Mouse (Mus musculus) cerebellum, adult 9-11 months (tissue): ENCODE data around the gene Ucp3.

Experiments used
- DNase-seq: peaks from one replicate; pipeline ENCODE4 v3.0.0; 2022

The Ucp3 gene

DNA sequence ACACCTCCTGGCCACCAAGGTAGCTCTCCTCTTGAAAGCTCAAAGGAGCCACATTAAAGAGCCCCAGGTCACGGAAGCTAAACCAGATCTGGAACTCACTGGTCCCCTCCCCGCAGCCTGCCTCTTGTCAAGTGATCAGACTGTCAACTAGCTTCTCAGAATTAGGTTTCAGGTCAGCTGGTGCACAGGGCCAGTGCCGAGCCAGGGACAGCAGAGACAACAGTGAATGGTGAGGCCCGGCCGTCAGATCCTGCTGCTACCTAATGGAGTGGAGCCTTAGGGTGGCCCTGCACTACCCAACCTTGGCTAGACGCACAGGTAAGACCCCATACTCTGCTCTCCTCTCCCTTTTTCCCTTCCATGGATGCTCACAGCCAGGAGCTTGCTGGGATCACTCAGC is at the start of gene Ucp3:
Gene Ucp3, plus strand, starts transcription at position 214 of the 400 bp plus-strand sequence.
- DNase-seq = no peak

DNA sequence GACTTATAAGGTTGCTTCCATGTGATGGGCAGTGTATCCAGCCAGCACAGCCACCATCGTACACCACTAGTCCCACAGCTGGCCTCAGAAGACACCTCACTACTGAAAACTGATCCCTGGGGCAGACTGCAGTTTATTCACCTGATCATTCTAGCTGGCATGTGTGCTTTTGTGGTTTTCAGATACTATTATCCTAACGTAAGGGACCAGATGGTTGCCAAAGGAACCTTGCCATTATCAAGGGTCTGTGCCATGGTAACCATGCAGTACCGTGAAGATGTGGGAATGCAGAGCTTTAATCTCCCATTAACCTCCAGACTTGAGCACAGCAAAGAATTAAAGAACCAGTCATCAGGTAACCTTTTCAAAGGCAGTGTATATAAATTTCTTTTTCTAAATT is 47.0 kb upstream of the Ucp3 start:
- DNase-seq = no peak

DNA sequence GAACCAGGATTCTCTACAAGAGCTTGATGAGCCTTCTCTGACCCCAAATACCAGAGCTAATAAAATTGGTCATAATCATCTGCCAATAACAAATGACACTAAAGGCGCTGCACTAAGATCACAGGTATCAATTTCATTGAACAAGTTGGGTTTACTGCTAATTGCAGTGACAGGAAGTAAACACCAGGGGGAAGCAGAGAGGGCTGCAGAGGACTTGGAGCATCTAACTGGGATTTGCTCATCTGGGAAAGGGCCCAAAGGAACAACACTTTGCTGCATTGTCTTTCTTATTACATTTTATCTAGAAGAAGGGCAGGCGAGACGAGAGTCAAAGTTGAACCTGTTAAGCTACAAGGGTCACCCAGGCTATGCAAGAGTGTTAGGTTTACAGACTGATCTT is 43.7 kb upstream of the Ucp3 start:
- DNase-seq = peak; percentile 23

DNA sequence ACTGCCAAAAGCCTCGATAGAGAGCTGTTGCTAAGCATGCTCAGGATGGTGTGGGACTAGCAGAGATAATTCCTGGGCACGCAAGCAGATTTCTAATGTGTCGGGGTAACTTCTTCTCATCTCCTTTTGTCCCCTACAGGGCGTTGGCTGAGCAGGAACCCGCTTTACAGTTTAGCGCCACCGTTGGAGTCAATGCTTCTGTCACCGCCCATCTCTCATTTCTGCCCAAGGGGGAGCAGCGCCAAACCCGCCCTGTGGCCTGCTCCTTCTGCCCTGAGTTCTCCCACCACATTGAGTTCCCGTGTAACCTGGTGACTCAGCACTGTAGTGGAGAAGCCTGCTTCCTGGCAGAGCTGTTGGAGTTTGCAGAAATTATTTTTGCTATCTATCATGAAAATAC is 42.9 kb upstream of the Ucp3 start:
- no peak for DNase-seq

DNA sequence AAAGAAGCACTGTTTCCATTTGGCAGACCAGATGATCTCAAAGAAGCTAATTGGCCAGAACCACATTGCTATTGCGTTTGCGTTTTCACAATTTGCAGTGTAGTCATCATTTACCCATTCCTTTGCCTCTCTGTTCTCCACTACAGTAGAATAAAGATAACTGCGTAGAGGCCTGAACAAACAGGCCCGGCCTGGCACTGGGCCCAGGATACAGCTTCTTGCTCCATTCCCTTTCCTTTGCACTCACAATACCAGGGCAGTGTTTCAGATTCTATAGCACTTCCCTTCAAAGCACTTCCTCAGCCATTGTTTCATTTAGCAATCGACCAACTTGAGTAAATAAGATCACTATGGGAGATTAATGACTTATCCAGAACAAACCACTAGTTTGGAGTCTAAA is 41.7 kb upstream of the Ucp3 start:
- DNase-seq = no peak

DNA sequence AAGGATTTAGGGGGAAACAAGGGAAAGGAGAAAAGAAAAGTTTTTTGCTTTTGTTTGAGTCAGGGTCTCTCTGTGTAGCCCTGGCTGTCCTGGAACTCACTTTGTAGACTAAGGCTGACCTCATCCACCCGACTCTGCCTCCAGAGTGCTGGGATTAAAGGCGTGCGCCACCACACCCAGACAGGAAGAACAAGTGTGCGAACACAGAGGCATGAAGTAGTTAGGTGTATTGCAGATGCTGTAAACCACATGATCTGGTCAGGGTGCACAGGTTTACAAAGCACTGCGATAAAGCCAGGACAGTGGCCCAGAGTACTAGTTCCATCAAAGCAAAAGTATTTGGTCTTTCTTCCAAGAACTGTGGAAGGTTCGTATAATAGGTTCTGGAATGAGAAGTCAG is 39.5 kb upstream of the Ucp3 start:
- no peak for DNase-seq

DNA sequence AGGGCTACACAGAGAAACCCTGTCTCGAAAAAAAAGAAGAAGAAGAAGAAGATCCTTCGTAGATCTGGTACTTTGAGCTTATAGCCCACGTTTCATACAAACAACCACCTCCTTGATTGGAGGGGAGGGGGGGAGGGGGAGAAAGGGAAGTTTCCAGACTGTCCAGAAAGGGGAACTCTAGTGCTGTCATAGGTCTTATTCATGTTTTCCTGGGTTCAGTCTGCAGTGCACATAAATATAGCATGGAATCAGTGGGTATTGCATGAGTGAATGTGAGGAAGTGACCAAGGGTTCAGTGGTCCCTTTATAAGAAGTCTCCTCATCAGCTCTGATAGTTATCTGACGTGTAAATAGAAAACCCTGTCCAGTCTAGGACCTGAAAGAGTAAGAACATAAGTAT is 29.1 kb upstream of the Ucp3 start:
- no peak for DNase-seq

DNA sequence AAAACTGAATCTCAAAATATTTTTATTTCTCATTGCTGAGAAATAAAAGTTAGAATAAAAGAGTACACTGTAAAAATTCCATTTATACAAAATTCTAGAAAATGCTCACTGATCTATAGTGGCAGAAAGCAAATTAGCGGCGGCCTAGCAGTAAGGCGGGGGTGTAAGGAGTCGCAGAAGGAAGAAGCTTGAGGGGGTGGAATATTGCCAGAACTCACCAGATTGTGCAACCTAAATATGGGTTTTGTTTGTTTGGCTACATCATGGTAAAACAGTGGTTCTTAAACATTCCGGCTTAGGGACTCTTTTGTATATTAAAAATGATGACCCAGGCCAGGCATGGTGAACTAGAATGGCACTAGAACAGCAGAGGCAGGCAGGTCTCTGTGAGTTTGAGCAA is 26.5 kb upstream of the Ucp3 start:
- DNase-seq = no peak

DNA sequence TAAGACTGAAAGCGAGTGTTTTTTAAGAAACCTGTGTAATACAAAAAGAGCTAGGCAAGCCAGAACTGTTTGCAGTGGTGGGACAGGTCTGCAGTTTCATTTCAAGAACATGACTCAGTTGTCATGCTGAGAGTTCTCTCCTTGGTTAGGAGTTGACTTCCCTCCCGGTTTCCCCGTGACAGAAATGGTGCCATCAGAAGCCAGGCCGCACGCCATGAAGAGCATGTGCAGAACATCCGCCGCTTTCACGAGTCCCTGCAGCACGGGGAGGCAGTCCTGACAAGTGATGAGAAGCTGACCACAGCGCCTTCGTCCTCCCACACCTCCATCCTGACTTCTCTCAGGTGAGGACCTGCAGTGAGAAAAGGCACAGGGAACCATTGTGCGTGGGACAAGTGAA is 24.3 kb upstream of the Ucp3 start:
- no peak for DNase-seq

DNA sequence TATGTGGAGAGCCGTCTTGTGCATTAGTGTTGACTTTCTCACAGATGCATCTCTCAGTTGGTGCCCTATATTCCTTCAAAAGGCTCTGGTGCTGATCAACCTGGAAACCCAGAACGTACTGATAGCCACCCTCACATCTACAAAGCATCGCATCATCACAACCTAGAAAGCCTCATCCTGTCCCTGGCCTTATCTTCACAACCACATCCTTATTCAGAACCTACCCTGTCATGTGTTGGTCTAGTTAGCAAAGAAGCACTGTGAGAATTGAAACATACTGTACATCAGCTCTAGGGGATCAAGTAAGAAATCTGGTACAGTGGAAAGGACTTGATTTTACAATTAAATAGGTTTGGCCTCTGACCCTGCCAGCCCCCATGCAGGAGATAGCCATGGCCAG is 23.8 kb upstream of the Ucp3 start:
- DNase-seq = no peak

DNA sequence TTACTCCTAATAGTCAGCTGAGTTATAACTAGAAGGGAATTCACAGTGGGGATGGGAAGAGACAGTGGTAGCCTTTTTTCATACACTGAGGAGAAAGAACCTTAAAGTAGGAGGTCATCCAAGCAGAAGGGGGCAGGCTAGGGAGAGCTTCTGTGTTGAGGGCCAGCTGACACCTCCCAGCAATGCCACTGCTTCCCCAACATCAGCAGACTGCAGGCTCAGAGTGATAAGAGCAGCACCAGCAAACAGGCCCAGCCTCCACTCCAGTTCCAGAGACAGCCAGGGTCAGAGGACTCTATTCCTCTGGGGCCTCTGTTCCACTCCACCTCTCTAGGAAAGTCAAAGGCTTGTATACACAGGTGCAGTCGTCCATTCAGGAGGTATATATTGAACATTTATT is 14.6 kb upstream of the Ucp3 start:
- no peak for DNase-seq

DNA sequence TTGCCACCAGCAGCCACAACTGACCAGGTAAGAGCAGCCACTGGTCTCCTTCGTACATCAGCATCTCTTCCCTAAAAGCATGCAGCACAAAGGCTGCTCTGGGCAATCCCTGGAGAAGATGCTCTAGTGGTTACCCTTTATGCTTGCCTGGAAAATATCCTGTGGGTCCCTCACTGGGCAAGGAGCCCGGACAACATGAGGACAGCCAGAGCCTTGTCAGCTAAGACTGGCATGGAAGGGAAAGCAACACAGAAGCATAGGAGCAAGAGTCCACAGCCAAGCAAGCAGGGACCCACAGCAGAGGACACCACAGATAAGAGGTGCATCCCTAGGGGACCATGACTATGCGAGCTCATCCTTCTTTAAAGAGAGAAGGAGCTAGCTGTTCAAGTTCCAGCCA is 12.9 kb upstream of the Ucp3 start:
- DNase-seq = no peak

DNA sequence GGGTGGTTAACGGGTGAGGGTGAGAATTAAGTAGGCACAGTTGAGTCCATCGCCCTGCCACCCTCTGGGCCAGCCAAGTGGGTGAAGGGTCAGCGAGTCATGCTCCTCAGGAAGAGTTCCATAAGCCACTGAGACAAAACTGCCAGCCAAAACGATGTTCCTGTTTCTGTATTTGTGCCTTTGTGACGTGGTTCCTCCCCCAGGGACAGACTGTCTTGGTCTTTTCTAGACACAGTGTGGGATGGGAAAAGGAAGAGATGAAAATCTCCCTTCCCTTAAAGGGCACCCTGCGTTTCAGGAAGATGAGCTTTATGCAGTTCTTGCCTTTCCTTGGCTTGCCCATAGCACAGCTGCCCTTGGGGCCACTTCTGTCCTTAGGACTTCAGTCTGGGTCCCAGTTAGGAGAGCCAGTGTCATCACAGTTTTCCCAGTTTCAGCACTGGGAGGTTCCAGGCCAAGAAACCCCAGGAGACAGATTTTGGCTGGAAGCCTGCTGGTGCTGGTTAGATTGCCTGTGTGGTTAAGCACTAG is 11.1 kb upstream of the Ucp3 start:
- DNase-seq = no peak

DNA sequence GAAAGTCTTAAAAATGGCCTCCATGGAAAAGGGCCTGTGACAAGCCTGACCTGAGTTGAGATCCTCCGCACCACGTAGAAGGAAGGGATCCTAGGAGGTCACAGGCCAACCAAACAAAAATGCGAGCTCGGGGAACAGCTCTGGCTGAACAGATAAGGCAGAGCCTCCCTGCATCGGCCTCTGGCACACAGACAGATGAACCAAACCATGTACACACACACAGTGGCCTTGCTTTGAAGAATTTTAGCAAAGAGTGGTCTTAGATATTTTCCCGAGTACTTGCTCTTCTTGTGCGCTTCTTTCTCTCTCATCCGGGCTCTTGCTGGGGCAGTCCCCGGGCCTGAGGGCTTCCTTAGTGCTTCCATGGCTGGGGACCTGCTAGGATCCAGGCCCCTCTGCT is 9.6 kb upstream of the Ucp3 start:
- no peak for DNase-seq

DNA sequence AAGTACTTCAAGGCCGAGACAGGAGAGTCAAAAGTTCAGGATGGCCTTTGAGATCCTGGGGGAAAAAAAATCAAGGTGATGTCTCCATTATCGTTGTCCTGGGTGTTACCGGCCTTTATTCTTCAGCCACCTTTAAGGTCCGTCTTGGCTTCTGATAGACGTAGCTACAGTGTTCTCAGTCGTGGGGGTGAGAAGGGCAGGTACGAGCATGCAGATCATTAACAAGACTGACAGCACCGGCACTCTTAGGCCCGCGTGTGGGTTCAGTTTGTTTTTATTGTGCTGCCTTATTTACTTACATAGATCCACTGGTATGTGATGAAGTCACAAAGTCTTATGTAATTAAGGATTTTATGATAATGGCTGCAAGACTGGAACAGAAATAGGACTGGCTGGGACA is 9.0 kb upstream of the Ucp3 start:
- DNase-seq = no peak

DNA sequence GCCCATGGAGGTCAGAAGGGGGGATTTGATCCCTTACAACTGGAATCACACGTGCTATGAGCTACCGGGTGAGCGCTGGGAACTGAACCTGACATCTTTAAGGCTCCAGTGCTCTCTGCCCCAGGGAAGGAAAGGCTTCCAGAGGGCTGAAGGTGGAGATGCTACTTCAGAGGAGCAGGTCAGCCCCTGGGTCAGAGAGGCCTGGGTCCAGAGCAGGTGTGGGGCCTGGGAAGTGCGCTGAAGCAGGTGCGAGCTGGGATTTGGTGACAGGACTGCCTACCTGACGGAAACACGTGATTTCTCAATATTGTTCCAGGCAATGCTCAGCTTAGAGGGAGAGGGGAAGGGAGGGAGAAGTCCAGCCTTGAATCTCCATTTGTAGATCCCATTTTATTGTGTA is 8.5 kb upstream of the Ucp3 start:
- DNase-seq = no peak

DNA sequence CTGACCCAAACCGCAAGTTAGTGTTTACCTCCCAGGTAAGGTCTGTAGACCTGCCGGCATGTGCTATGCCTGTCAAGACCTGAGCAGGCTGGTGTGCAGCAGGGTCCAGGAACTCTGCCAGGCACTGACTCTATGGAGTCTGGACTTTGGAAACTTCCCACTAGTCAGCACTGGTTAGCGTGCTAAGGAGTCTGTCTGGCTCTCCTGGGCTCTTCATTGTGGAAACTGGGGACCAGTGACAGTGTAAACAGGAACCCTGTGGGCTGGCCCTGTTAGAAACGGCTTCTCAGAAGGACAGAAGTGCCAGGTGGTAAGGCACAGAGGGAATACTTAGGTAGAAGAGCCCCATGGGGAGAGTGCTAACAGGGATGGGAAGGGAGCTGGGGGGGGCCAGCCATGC is 7.5 kb upstream of the Ucp3 start:
- DNase-seq = no peak

DNA sequence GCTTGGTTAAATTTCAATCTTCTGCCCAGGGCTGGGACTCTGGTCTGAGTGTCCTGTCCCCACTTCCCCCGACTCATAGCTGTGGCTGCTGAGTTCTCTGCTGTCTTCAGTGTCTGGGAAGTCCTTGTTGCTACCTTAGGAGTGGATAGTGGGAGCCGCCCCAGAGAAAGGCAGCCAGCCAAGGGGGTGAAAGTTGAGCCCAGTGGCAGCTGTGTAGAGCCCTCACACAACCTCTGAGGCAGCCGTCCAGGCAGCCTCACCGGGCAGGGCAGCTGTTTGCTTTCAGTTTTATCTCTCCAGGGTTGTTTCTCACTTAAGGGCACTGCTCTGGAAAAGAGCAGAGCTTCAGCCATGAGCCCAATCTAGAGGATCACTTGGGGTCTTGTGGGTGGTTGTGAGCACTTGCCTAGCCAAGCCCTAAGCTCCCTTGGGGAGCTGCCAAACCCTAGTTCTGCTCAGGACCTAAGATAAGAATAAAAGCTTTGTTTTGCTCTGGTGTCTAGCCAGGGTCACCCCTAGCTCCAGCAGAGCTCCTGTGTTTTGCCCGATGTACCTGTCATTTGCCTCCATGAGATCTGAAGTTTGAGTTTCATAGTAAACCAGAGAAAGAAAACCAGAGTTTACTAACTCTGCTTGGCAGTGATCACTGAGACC is 7.0 kb upstream of the Ucp3 start:
- no peak for DNase-seq

DNA sequence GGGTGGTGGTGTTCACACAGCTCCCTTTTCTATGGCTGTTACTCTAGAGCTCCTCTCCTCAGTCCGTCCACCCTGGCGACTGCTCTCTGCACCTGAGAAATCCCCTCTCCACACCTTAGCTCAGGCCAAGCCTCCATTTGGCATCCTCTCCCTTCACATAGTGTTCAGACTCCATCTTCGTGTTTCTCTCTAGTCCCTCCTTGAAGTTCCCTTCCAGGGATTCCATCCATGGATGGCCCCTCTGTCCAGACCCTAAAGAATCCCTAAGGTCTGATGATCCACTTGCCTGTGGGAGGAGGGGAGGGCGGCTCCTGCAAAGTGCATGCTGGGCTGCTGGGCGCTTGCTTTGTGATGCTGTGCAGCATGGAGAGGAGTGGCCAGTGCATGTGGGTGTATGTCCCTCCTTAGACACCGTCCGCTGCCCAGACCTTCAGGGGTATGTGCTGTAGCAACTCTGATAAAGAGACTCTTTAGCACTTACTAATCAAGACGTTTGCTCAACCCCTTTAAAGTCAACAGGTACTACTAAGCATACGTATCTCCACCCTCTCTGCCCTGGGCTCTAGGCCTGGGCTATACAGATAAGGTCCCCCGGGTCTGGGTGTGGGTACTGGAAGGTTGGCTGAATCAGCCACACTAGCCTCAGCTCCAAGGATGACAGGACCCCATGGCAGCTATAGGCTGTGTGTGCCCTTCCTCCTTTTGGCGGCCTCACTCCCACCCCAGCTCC is 5.8 kb upstream of the Ucp3 start:
- no peak for DNase-seq

DNA sequence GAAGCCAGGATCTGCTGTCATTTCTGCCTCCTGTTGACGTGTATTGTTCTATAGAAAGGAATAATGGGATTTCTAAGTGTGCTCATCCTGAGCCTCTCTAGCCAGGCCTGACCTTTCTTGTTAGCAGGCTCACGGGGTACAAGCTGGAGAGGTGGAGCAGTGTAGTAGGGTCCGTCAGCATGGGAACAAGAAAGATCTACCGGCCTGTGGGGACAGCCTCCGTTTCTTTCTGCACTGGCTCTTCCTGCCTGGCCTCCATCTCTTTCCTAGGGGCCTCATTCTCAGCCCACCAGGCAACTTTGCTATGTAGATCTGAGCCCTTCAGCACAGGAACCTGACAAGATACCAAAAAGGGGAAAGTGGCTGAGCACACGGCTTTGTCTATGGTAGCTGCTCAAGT is 4.0 kb upstream of the Ucp3 start:
- DNase-seq = no peak

DNA sequence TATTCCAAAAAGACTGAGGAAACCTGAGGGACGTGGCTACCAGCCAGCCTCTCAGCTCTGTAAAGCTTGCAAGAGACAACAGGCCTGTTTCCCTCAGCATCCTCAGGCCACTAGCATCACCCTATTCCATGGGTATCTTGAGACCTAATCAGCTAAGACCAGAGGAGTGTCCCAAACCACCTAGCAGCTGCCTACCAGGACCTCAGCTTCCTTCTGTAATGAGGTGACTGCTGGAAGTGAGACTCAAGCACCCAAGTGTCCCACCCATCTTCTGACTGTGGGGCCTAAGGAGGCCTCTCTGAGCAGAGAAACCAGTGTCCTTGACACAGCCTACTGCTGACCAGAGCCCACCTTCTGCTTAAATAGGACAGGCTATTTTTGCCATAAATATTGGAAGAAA is 3.3 kb upstream of the Ucp3 start:
- no peak for DNase-seq

DNA sequence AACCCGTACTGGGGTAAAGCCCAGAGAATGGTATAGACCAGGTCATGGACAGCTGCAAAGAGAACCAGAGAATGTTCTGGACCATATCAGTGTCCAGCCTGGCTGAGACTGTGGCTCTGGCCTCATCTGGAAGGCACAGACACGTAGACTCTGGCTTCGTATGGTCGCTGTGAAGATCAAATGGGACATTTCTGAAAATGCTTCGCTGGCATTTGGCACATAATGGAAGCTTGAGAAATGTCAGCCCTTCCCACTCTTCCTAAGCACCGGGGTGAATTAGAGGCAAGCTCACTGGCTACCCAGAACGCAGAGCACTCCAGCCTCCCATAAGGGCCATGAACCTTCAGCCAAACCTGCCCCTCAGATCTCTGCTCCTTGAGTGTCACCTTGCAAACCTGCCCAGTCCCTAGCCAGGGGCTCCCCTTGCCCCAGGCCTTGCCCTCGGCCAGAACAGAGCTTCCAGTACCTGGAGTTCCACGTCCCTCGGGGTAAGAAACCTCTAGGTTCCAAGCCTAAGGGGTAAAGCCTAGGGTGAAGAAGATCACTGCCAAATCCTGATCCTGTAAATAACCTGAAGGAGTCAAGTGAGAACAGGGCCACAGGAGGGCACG is 1.9 kb upstream of the Ucp3 start:
- no peak for DNase-seq

DNA sequence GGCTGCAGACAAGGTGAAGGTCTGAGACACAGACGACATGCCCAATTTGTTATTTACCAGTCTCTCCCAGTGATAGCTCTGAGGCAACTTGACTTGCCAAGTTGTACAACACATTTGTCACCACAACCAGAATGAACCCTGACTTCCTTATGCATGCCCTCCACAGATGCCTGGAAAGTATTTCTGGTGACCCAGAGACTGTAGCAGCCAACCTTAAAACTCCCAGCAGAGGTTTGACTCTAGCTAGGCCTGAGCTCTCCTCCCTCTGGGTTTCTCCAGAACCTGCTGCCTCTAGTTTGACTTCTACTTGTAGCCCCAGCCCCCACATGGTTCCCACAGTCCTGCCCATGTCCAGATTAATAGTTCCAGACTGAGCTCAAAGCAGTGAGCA is 1.4 kb upstream of the Ucp3 start:
- DNase-seq = no peak

DNA sequence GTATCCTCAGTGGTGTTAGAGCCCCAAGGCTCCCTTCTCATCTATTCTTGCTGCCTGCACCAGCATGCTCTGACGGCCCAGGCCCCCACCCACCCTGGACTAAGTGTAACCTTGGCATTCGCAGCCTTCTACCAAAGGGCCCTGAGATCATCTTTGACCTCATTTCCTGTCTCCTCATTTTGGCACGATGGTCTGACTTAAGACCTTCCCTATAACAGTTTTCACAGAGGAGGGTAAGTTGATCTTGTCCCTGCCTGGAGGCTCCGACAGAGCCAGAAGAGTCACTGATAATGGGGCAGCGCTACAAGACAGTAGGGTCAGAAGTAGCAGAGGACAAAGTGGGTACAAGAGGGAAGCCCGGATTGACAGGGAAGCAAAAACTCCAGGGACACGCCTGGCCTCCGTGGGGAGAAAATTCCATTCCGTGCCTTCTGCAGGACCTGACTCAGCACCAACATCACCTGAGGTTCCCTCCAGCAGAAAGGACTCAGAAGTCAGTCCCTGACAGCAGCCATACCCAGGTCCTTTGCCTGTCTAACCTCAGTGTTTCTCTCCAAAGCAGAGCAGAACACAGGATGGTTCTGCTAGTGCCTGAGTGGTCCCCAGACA is 1.2 kb downstream of the Ucp3 start:
- no peak for DNase-seq
